Mouse (Mus musculus) forebrain, embryonic 12.5 days (tissue): ENCODE data around the gene Sorcs3. TPM values are rescaled to one million over a fixed set of nuclear protein-coding genes. Genes with fewer than 3 reads are reported as not detected.

ENCODE experiments used
- ATAC-seq: fragments of 200-750 bp; cut with Nextera tagmentation; 2 replicates; pipeline ENCODE4 v1.8.0; 2017; ENCODE audit warnings: moderate TSS enrichment; ENCODE audit not compliant: low FRiP score
- H3K27ac ChIP-seq: fragments of 300-500 bp; sonication (generic); 2 replicates; pipeline ENCODE4 v1.5.1; 2016; ENCODE audit warnings: mild to moderate bottlenecking
- H3K27me3 ChIP-seq: fragments of 300-500 bp; sonication (generic); 2 replicates; pipeline ENCODE4 v1.6.1; 2016; ENCODE audit warnings: mild to moderate bottlenecking
- H3K36me3 ChIP-seq: fragments of 300-500 bp; sonication (generic); replicated peaks from 2 replicates; pipeline ENCODE4 v1.6.1; 2016; ENCODE audit warnings: mild to moderate bottlenecking
- H3K4me1 ChIP-seq: fragments of 300-500 bp; sonication (generic); 2 replicates; pipeline ENCODE4 v1.6.1; 2016
- H3K4me2 ChIP-seq: fragments of 300-500 bp; sonication (generic); 2 replicates; pipeline ENCODE4 v1.6.1; 2016; ENCODE audit warnings: mild to moderate bottlenecking, moderate library complexity
- H3K4me3 ChIP-seq: fragments of 300-500 bp; sonication (generic); replicated peaks from 2 replicates; pipeline ENCODE4 v1.5.1; 2016; ENCODE audit warnings: mild to moderate bottlenecking
- H3K9ac ChIP-seq: fragments of 300-500 bp; sonication (generic); 2 replicates; pipeline ENCODE4 v1.6.1; 2016; ENCODE audit warnings: mild to moderate bottlenecking
- H3K9me3 ChIP-seq: fragments of 300-500 bp; sonication (generic); 2 replicates; pipeline ENCODE4 v1.6.1; 2016
- WGBS: fragments of 180-500 bp; shearing (Covaris S2); methylation state at CpG from one replicate; pipeline ENCODE4 v1.1.7; 2016; 5-methylcytosine and 5-hydroxymethylcytosine counted together
- polyA plus RNA-seq: library from polyadenylated mRNA; unstranded; fragments of >200 nt; fragmentation: Nextera tagmentation; extraction: Ambion mirVana; gene quantifications from 2 replicates; pipeline ENCODE4 v1.2.1, GENCODE M21; 2016

Gene Sorcs3
- polyA plus RNA-seq, 1 experiment from 2014 or later, result 5.5 TPM

GRCm38 (mm10) chr19:48237786-48238372 lies 32.1 kb downstream of the Sorcs3 start:
- Histone ChIP-seq H3K4me2 (peak overlapping the region; percentile 31), H3K9ac (no peak overlapping the region), H3K36me3 (no peaks in the 10 kb centered on the region), H3K4me3 (no peak overlapping the region), H3K27me3 (peaks cover 49% of the 10 kb centered on the region), H3K4me1 (peaks cover 34% of the 10 kb centered on the region), H3K9me3 (no peaks in the 10 kb centered on the region), H3K27ac (no peak overlapping the region)
- ATAC-seq, result peak; percentile 39; the same call in 1 of the 2 replicates
- 12% methylated on average over 13 of the region's 13 CpGs for WGBS

- Histone ChIP-seq H3K4me3 (no peak overlapping the region), H3K4me2 (peak overlapping the region; percentile 31), H3K27me3 (peaks cover 49% of the 10 kb centered on the region), H3K36me3 (no peaks in the 10 kb centered on the region), H3K27ac (no peak overlapping the region), H3K9ac (no peak overlapping the region), H3K4me1 (peaks cover 34% of the 10 kb centered on the region), H3K9me3 (no peaks in the 10 kb centered on the region)
- peak; percentile 27; the same call in 1 of the 2 replicates for ATAC-seq
- WGBS, result 32% methylated on average over 9 of the region's 9 CpGs
Observed at GRCm38 (mm10) chr19:48238391-48238790, 32.6 kb downstream of the Sorcs3 start.

GRCm38 (mm10) chr19:48240960-48241359 lies 35.1 kb downstream of the Sorcs3 start:
- Histone ChIP-seq H3K9ac (no peak overlapping the region), H3K27me3 (peaks cover 37% of the 10 kb centered on the region), H3K4me3 (no peak overlapping the region), H3K4me2 (0 out of 2 replicates have a peak overlapping the region, but pooled peaks have one; percentile 1), H3K27ac (no peak overlapping the region), H3K9me3 (no peaks in the 10 kb centered on the region), H3K4me1 (peaks cover 34% of the 10 kb centered on the region), H3K36me3 (no peaks in the 10 kb centered on the region)
- 10% methylated on average over 2 of the region's 2 CpGs for WGBS
- ATAC-seq, result peak; percentile 76

- no peak overlapping the region for H3K9ac ChIP-seq
- no peak for ATAC-seq
- peaks cover 19% of the 10 kb centered on the region for H3K4me1 ChIP-seq
- peaks cover 13% of the 10 kb centered on the region for H3K27me3 ChIP-seq
- WGBS, result 75% methylated on average over 3 of the region's 3 CpGs
- no peaks in the 10 kb centered on the region for H3K9me3 ChIP-seq
- H3K27ac ChIP-seq, result no peak overlapping the region
- no peak overlapping the region for H3K4me3 ChIP-seq
- H3K36me3 ChIP-seq, result no peaks in the 10 kb centered on the region
- no peak overlapping the region for H3K4me2 ChIP-seq
Observed at GRCm38 (mm10) chr19:48244036-48244435, 38.2 kb downstream of the Sorcs3 start.

DNA sequence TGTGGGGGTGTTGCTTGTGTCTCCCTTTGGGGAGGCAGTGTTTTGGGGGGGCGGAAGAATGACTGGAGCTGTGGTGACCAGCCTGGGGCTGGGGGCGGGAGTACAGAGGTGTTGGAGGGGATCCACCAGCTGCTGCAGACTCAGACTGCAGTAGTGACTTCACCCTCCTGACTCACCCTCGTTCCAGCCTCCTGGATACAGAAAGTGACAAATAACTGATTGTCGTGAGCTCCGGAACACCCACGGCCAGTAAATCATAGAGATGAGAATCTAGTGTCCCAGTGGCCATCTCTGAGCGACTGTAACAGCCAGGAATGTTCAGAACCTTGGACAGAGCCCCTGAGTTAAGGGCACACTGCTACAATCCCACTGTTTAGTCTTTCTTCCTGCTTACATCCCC lies 53.4 kb downstream of the Sorcs3 start:
- H3K4me1 ChIP-seq, result peaks cover 8% of the 10 kb centered on the region; the same call in 1 of the 2 replicates
- H3K4me2 ChIP-seq, result no peak overlapping the region
- H3K27ac ChIP-seq, result no peak overlapping the region
- no peaks in the 10 kb centered on the region for H3K27me3 ChIP-seq
- ATAC-seq, result no peak
- no peak overlapping the region for H3K4me3 ChIP-seq
- no peak overlapping the region for H3K9ac ChIP-seq
- 75% methylated on average over 7 of the region's 7 CpGs for WGBS
- H3K36me3 ChIP-seq, result no peaks in the 10 kb centered on the region
- H3K9me3 ChIP-seq, result no peaks in the 10 kb centered on the region

DNA sequence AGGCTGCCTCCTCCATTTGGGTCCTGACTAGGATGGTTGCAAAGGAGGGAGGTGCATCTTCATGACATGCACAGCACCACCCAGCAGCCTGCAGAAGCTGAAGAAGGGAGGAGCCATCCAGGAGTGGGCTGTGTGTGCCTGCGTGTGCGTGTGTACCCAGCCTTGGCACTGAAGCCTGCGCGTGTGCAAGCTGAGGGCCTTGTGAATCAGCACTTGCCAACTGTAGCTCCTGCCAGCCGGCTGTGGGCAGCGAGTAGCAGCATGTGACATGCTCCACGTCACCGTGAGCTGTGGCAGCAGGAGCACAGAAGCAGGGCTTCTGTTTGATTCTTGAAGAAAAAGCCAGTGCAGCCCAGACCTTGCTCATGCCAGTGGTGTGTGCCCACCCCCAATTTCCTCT lies 54.8 kb downstream of the Sorcs3 start:
- ATAC-seq, result no peak
- Histone ChIP-seq H3K27ac (no peak overlapping the region), H3K36me3 (no peaks in the 10 kb centered on the region), H3K4me2 (no peak overlapping the region), H3K27me3 (no peaks in the 10 kb centered on the region), H3K4me1 (peaks cover 8% of the 10 kb centered on the region; the same call in 1 of the 2 replicates), H3K9ac (no peak overlapping the region), H3K4me3 (no peak overlapping the region), H3K9me3 (no peaks in the 10 kb centered on the region)
- 91% methylated on average over 8 of the region's 8 CpGs for WGBS

DNA sequence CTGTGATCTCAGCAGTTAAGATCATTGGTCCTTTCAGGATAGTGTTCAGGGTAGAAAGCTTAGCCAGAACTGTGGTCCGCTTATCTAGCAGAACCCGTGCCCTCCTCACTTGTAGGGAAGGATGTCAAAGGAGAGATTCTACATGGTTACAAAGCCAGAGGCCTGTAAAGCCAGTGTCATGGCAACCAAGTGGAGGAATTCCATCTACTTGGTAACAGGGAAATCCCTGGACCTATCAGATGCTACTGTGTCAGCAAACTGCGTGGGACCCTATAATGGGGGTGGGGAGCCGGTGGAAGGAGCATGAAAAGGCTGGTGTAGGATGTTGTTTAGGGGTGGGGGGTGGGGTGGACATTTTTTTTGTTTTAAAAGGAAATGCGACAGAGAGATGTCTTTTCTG lies 57.9 kb downstream of the Sorcs3 start:
- no peak for ATAC-seq
- Histone ChIP-seq H3K4me1 (peaks cover 8% of the 10 kb centered on the region; the same call in 1 of the 2 replicates), H3K4me2 (no peak overlapping the region), H3K9ac (no peak overlapping the region), H3K27ac (no peak overlapping the region), H3K9me3 (no peaks in the 10 kb centered on the region), H3K36me3 (no peaks in the 10 kb centered on the region), H3K27me3 (no peaks in the 10 kb centered on the region), H3K4me3 (no peak overlapping the region)
- 58% methylated on average over 5 of the region's 5 CpGs for WGBS

GRCm38 (mm10) chr19:48280273-48280672 lies 74.4 kb downstream of the Sorcs3 start:
- Histone ChIP-seq H3K27ac (no peak overlapping the region), H3K9ac (no peak overlapping the region), H3K27me3 (no peaks in the 10 kb centered on the region), H3K4me2 (no peak overlapping the region), H3K4me3 (no peak overlapping the region), H3K9me3 (no peaks in the 10 kb centered on the region), H3K4me1 (peaks cover 20% of the 10 kb centered on the region), H3K36me3 (no peaks in the 10 kb centered on the region)
- WGBS, result 59% methylated on average over 8 of the region's 8 CpGs
- ATAC-seq, result no peak

DNA sequence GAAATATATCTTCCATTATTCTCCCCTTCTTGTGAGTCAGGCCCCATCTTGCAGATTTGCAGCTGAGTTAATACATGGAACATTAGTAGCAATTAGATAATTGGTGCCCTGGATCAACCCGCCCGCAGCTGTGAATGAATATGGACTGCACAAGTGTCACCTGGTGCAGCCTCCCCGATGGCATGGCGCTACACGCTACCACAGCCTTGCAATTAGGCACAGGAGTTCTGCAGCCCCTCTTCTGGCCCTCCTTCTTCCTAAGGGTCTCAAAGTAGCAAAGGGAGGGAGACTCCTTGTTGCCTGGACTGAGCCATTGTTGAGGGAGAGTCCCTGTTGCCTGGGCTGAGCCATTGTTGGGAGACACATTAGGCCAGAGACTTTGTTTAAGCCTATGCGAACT lies 76.4 kb downstream of the Sorcs3 start:
- no peak overlapping the region for H3K4me3 ChIP-seq
- H3K27me3 ChIP-seq, result no peaks in the 10 kb centered on the region
- H3K9me3 ChIP-seq, result no peaks in the 10 kb centered on the region
- H3K36me3 ChIP-seq, result no peaks in the 10 kb centered on the region
- H3K4me1 ChIP-seq, result peaks cover 20% of the 10 kb centered on the region
- 0 out of 2 replicates have a peak overlapping the region, but pooled peaks have one; percentile 8 for H3K27ac ChIP-seq
- H3K9ac ChIP-seq, result no peak overlapping the region
- H3K4me2 ChIP-seq, result no peak overlapping the region
- WGBS, result 43% methylated on average over 6 of the region's 6 CpGs
- peak; percentile 56; the same call in 1 of the 2 replicates for ATAC-seq

GRCm38 (mm10) chr19:48283217-48283616 lies 77.4 kb downstream of the Sorcs3 start:
- Histone ChIP-seq H3K36me3 (no peaks in the 10 kb centered on the region), H3K27ac (no peak overlapping the region), H3K9ac (no peak overlapping the region), H3K4me2 (no peak overlapping the region), H3K4me3 (no peak overlapping the region), H3K4me1 (peaks cover 20% of the 10 kb centered on the region), H3K27me3 (no peaks in the 10 kb centered on the region), H3K9me3 (no peaks in the 10 kb centered on the region)
- WGBS, result 14% methylated on average over 4 of the region's 4 CpGs
- peak; percentile 74 for ATAC-seq

DNA sequence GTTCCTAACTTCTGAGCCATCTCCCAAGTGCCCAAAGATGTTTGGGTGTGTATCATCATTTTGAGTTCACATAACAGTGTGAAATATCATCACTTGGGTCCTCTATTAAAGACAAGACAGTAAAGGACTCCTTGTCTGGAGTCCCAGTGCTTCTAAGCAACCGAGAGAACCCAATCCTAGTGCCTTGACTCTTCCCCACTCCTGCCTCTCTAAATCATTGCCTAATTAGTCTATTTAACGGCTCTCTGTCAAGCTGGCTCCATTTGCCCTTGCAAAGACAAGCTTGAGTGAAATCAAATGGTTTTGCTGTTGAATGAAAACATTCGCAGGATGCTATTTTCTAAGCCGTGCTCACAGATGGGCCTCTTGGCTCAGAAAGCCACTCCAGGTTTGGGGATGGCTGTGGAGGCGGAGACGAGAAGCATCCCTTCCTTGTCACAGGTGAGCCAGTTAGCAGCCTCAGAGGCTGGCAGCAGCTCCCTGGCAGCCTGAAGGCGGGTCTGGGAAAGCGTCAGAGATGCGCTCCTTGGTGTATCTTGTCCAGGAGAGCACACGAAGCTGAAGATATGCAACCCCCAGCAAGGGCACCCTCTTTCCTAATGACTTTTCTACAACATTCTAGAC lies 79.9 kb downstream of the Sorcs3 start:
- Histone ChIP-seq H3K4me3 (no peak overlapping the region), H3K27me3 (no peaks in the 10 kb centered on the region), H3K9ac (no peak overlapping the region), H3K4me1 (peaks cover 20% of the 10 kb centered on the region), H3K36me3 (no peaks in the 10 kb centered on the region), H3K27ac (no peak overlapping the region), H3K9me3 (no peaks in the 10 kb centered on the region), H3K4me2 (no peak overlapping the region)
- ATAC-seq, result no peak
- WGBS, result 67% methylated on average over 10 of the region's 10 CpGs

DNA sequence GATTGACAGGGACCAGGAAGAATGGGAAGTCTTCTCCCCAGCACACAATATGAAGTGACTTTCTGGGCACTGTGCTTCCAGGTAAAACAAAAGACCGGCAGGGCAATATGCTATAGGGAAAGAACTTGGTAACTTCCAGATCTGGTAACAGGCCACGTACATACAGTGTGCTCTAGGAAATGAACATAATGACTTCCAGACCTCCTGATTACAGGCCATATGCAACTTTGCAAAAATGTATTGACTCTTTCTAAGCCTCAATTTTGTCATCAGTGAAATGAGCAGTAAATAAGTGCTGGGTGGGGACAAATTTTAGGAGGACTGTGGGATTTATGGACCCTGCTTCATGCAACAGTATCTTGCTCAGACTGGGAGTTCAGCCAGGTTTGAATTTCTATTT lies 88.4 kb downstream of the Sorcs3 start:
- H3K27ac ChIP-seq, result no peak overlapping the region
- H3K36me3 ChIP-seq, result no peaks in the 10 kb centered on the region
- H3K9ac ChIP-seq, result no peak overlapping the region
- no peak overlapping the region for H3K4me3 ChIP-seq
- 84% methylated on average over 2 of the region's 2 CpGs for WGBS
- no peaks in the 10 kb centered on the region for H3K9me3 ChIP-seq
- no peak overlapping the region for H3K4me2 ChIP-seq
- ATAC-seq, result no peak
- H3K27me3 ChIP-seq, result no peaks in the 10 kb centered on the region; the same call in 1 of the 2 replicates
- H3K4me1 ChIP-seq, result no peaks in the 10 kb centered on the region

DNA sequence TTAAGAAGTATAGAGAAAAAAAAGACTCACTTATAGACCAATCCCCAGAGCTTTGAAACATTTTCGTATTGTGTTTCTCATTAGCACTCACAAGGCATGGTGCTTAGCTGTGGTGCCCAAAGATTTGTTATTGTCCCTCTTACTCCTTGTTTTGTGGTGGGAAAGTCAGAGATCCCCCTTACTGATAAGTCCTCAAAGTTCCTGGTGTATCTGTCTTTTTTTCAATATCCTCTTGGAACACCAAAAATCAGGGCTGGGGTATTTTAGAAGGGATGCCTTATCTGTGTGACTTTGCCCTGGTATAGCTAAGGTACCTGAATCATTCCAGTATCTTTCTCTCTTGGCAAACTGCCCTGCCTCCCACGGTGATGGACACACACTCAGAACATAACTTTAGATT lies 92.6 kb downstream of the Sorcs3 start:
- peaks cover 3% of the 10 kb centered on the region; the same call in 1 of the 2 replicates for H3K27me3 ChIP-seq
- H3K4me2 ChIP-seq, result no peak overlapping the region
- no peaks in the 10 kb centered on the region for H3K9me3 ChIP-seq
- no peaks in the 10 kb centered on the region for H3K36me3 ChIP-seq
- H3K4me1 ChIP-seq, result peaks cover 15% of the 10 kb centered on the region
- no peak overlapping the region for H3K4me3 ChIP-seq
- no peak overlapping the region for H3K27ac ChIP-seq
- no peak for ATAC-seq
- H3K9ac ChIP-seq, result no peak overlapping the region
- WGBS, result 81% methylated on average over 2 of the region's 2 CpGs
